Mouse (Mus musculus) olfactory bulb, adult 2 months (tissue): ENCODE results near the gene Ptchd1.

Experiments
- CTCF ChIP-seq: fragments of 200-500 bp; IDR thresholded peaks from 2 replicates; pipeline ENCODE4 v1.5.1; 2012; ENCODE audit warnings: low read depth, mild to moderate bottlenecking, low read length, moderate library complexity; ENCODE audit not compliant: insufficient read depth
- POLR2A ChIP-seq: fragments of 200-500 bp; IDR thresholded peaks from 2 replicates; pipeline ENCODE4 v1.6.1; 2012; ENCODE audit warnings: mild to moderate bottlenecking, low read depth, low read length, moderate library complexity; ENCODE audit not compliant: insufficient read depth

GRCm38 (mm10) chrX:155594685-155595084, 28.9 kb downstream of the Ptchd1 start:
- no peak for TF ChIP-seq POLR2A
- no peak for TF ChIP-seq CTCF
